Mouse (Mus musculus) layer of hippocampus, adult 2 months (tissue): ENCODE measurements around the gene Tbx2. TPM values are rescaled to one million over a fixed set of nuclear protein-coding genes. Genes with fewer than 3 reads are reported as not detected.
A peak's percentile ranks its signal among the peaks of the same experiment; 100 is the strongest.

Experiments used
- DNase-seq, 2 experiments: peaks; one replicate each; pipeline ENCODE4 v3.0.0; 2022; ENCODE audit warnings: low spot score in 2 of 2
- H3K27ac ChIP-seq: fragments of 200-600 bp; 2 replicates; pipeline ENCODE4 v1.8.1; 2022
- H3K4me3 ChIP-seq: fragments of 200-600 bp; 2 replicates; pipeline ENCODE4 v1.8.1; 2022; ENCODE audit warnings: mild to moderate bottlenecking
- CTCF ChIP-seq: fragments of 200-600 bp; conservative IDR thresholded peaks from 2 replicates; pipeline ENCODE4 v1.8.1; 2022; ENCODE audit warnings: antibody characterized with exemption, mild to moderate bottlenecking, moderate library complexity
- total RNA-seq, 2 experiments: library from RNA; stranded (reverse); gene quantifications; 2 replicates each; pipeline ENCODE4 v1.2.3; 2021

Tbx2 gene
- total RNA-seq, 2 experiments from 2014 or later, result 1.5 to 1.6 TPM

DNA sequence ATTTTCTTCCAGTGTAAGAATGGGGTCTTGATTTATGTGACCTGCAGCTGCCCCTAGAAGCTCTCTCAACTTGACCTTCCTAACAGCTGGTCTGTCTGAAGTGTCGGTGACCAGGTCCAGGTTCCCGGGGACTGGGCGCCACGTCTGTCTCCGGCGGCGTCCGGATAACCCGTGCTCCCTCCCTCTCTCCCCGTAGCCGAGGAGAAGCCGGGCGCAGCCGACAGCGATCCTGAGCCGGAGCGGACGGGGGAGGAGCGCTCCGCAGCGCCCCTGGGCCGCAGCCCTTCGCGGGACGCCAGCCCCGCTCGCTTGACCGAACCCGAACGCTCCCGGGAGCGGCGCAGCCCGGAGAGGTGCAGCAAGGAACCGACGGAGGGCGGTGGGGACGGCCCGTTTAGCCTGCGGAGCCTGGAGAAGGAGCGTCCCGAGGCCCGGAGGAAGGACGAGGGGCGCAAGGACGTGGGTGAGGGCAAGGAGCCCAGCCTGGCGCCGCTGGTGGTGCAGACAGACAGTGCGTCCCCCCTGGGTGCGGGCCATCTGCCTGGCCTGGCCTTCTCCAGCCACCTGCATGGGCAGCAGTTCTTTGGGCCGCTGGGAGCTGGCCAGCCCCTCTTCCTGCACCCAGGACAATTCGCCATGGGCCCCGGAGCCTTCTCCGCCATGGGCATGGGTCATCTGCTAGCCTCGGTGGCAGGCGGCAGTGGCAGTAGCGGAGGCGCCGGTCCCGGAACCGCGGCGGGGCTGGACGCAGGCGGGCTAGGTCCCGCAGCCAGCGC is 5.5 kb downstream of the Tbx2 start:
- no peak for TF ChIP-seq CTCF
- H3K4me3 ChIP-seq, result no peak overlapping the region
- H3K27ac ChIP-seq, result no peak overlapping the region
- DNase-seq, result no peak

DNA sequence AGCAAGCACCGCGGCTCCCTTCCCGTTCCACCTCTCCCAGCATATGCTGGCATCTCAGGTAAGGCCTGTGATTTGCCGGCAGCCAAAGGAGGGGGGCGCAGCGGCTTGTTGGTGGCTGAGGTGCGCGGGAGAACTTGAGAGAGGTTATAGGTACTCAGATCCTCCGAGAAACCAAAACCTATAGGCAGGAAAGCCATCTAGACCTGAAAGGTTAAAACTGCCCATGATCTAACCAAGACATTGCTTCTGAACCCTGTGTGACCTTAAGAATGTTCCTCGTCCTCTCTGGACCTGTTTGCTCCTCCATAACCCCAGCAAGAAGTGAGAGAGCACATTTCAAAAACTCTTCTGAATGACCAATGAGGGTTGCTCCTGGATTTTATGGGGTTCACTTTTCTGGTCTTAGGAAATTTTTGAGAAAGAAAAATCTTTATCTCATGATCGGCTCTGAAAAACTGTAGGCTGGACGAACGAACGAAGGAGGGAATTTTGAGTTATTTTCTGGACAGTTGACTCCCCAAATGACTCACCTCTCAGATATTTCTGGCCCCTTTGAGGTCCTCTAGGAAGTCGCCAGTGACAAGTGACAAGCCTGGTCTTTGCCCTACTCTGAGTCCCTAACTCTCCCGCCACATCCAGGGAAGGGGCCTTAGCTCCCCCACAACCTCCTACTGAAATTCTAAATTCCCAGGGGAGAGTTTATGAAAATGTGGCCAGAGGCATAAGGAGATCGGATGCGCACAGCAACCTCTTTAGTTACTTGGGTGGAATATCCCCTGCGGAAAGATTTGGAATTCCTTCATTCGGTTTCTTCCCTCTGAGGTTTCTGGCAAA is 6.3 kb downstream of the Tbx2 start:
- no peak overlapping the region for H3K27ac ChIP-seq
- no peak for DNase-seq
- H3K4me3 ChIP-seq, result no peak overlapping the region
- TF ChIP-seq CTCF, result no peak

DNA sequence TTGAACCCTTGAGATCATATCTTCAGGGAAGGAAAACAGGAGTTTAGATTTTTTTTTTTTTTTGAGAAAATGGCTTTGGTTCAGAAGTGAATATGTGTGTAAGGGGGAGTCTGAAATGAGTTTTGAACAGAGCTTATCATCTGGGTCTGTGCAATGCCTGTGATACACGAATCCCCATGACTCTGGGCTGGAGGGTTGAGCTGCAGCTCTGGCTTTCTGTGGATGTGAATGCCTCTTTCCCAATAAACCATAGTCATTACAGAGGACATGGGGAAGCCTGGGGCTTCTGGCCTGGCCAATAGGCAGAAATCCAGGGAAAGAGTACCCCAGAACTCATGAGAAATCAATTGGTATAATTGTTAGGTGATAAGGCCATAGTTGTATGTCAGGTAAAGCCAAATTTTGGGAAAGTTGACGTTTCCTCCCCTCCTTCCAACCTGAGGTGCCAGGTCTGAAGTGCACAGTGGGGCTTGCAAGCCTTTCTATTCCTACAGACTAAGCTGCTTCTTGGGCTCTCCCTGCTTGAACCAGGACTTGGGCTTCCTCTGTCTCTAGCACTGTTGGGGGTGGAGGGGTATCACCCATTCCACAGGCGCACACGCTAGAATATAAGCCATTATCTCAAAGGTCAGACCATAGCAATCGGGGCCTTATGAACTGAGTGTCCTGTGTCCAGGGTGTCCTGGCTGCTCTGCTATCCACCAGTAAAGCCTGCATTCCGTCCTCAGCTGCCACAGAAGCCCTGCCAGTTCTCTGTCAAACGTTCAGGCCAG is 7.1 kb downstream of the Tbx2 start:
- no peak for DNase-seq
- Histone ChIP-seq H3K4me3 (no peak overlapping the region), H3K27ac (no peak overlapping the region)
- no peak for TF ChIP-seq CTCF

DNA sequence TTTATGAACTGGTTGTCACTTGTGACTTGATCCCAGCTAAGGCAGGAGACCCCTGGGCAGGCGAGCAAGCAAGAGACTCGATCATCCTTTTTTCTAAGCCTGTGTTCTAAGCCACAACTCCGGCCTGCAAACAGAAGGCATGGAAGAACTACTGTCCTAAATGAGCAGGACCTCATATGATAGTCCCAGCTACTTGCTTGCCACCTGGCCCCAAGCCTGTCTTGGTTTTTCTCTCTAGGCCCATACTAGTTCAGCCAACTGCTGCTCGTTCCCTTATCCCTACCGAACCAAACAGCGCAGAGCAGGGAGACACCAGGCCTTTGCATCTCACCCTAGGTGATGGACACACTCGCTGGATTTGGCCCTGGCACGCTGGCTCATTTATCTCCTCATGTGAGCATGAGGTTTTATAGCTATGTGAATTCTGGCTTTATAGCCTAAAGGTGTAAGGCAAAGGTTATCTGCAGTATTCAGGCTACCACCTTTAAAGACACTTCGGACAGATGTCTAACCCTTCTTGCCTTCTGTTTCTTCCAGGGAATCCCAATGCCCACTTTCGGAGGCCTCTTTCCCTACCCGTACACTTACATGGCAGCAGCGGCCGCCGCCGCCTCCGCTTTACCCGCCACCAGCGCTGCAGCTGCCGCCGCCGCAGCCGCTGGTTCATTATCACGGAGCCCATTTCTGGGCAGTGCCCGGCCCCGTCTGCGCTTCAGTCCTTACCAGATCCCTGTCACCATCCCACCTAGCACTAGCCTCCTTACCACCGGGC is 7.9 kb downstream of the Tbx2 start:
- TF ChIP-seq CTCF, result no peak
- Histone ChIP-seq H3K27ac (no peak overlapping the region), H3K4me3 (no peak overlapping the region)
- DNase-seq, result no peak

DNA sequence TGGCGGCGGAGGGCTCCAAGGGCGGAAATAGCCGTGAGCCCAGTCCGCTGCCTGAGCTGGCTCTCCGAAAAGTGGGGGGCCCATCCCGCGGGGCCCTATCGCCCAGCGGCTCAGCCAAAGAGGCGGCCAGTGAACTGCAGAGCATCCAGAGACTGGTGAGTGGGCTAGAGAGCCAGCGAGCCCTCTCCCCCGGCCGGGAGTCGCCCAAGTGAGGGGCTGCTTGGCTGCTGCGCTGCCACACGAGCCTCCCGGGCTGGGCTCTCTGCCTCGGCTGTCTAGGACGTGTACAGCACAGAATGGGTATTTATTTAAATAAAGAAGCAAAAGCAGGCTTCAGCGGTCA is 8.4 kb downstream of the Tbx2 start:
- Histone ChIP-seq H3K4me3 (no peak overlapping the region), H3K27ac (no peak overlapping the region)
- DNase-seq, result no peak
- no peak for TF ChIP-seq CTCF

DNA sequence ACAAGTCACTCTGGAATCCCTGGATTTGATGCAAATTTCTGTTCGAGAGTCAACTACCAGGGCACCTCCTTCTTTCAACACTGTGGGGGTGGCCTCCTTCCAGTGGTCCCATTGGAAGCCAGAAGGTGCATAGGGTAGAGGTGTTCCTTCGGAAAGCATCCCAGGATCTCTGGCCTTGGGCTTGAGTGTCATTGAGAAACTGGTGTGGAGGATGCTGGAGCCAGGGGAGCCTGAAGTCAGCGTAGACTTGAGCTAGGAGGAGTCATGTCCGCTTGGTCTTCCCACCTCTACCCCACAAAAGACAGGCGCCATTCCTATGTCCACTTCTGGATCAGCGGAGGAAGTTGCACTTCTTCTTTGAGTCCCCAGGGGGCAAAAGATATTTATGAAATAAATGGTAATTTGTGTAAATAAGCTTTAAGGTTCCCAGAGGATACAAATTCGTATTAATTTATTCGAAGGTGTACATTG is 8.9 kb downstream of the Tbx2 start:
- no peak overlapping the region for H3K27ac ChIP-seq
- no peak for DNase-seq
- peak; percentile 28; the same call in 1 of the 2 replicates for TF ChIP-seq CTCF
- no peak overlapping the region; the same call in 1 of the 2 replicates for H3K4me3 ChIP-seq

DNA sequence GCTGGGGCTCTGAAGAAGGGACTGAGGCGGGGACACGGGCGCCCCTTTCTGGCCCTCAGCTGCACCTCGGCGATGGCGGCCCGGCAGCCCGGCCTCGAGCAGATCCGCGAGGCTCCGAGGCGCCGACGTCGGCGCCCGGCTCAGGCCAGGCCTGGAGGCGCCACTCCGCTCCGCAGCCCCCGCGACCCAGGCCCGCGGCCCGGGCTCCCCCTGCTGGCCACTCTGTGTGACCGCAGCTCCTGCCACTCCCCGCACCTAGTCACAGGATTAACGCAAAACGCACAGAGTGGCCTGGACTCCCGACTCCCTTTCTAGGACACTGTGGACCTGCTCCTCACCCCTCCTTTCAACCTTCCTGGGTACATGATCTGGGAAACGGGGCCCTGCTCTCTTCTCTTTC is 9.6 kb downstream of the Tbx2 start:
- H3K4me3 ChIP-seq, result peak overlapping the region; percentile 37
- no peak overlapping the region for H3K27ac ChIP-seq
- TF ChIP-seq CTCF, result peak; percentile 80
- peak in 1 of 2 experiments; percentile 48 for DNase-seq

DNA sequence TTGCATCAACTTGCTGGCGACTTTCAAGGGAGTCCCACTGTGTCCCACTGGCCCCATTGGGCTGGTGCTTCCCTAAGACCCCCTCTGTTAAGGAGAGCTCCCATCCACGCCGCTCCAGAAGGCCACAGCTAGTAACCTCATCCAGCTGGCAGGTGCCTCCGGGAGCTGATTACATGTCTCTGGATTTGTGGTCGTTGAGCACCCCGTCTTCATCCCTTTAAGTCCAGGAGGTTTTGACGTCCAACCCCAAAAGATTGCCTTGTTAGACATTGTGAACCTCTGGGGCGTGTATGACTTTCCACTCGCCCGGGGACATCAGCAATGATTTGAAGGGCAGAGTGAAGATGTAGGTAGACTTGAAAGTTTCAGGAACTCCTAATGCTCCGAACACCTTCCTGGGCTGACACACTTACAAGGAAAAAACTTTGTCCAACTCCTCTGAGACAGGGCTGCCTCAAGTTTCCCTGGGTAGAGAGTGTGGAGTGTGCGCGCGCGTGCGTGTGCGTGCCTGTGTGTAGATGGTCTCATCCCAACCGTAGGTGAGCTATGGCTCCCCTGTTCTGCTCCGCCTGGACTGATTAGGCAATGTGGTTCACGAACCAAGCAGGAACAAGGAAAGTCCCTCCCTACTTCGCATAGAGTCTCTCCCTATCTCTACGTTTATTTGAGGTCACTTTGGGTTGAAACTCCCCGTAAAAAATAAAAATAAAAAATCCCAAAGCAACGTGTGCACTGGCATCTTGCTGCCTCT is 10.4 kb downstream of the Tbx2 start:
- Histone ChIP-seq H3K4me3 (peak overlapping the region; percentile 31; the same call in 1 of the 2 replicates), H3K27ac (no peak overlapping the region)
- no peak for TF ChIP-seq CTCF
- DNase-seq, result no peak

DNA sequence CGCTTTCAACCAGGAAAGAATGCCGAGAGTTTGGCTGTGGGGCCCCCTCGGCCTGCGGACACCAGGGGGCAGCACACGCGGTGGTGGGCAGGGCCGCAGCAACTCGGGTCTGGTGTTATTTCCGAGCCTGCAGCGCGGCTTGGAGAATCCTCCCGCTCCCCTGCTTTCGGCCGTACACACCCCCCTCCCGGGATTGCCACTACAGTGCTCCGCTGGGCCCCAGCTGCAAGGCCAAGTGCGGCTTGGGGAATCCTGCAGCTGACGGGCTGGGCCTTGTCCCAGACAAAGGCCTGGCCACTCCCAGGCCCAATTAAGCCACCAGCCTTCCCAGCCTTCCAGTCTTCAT is 11.0 kb downstream of the Tbx2 start:
- Histone ChIP-seq H3K27ac (no peak overlapping the region), H3K4me3 (peak overlapping the region; percentile 31)

DNA sequence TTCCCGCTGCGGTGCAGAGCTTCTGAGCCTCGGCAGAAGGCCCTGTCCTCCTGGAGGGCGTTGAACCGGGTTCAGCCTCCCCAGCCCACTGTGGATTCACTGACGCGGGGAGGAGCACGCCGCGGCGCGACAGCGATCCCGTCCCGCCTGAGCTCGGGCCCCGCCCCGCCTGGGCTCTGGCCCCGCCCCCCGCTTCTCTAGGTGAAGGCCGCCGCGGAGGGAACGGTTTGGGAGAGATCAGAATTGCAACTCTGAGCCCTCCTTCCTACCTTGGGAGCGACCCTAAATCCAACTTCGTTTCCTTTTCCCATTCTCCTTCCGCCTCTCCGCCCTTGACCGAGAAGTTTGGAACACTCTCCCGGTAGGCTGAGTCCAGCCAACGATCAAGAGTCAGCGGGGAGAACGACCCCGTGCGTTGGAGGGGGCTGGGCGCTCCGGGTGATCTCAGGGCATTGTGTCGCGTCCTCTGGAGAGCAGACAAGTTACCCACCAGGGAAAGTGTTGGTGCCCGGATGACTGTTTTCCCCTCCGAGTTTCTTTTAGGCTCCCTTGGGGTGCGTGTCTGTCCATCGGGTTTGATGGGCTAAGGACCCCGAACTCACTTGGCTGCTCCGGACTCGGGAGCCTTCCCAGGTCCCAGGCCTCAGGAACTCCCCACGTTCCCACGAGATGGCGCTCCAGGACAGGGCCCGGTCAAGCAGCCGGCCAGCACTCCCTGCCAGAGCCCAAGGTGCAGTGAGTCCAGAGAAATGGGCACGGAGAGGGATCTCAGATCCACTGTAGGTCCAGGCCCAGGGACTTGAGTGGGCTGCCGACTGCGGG is 12.0 kb downstream of the Tbx2 start:
- Histone ChIP-seq H3K27ac (no peak overlapping the region), H3K4me3 (peak overlapping the region; percentile 31)
- peak; percentile 54 to 81 for DNase-seq
- TF ChIP-seq CTCF, result peak; percentile 89

More for the DNA sequence above, 11.0 kb downstream of the Tbx2 start:
- TF ChIP-seq CTCF, result peak; percentile 92
- peak in 1 of 2 experiments; percentile 52 for DNase-seq

DNA sequence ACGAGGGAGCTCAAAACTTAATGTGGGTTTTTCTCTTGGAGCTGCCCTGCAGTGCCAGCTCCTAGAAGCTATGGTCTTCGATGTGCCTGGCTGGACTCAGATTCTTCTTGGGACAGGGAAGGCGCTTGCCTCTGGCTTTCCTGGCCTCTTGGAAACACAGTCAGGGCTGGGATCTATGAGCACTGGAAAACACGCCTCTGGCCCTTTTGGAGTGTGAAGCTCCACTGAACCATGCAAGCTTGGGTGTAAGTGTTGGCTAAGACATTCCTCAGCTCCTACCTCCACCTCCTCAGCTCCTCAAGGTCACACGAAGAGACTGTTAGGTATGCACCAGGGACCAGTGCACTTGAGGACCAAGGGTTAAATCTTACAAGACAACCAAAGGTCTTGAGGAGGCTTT is 12.6 kb downstream of the Tbx2 start:
- H3K4me3 ChIP-seq, result no peak overlapping the region
- no peak for TF ChIP-seq CTCF
- DNase-seq, result no peak
- H3K27ac ChIP-seq, result no peak overlapping the region
